9 mouse cellular contexts compared by ENCODE assay signal in the genomic region with DNA sequence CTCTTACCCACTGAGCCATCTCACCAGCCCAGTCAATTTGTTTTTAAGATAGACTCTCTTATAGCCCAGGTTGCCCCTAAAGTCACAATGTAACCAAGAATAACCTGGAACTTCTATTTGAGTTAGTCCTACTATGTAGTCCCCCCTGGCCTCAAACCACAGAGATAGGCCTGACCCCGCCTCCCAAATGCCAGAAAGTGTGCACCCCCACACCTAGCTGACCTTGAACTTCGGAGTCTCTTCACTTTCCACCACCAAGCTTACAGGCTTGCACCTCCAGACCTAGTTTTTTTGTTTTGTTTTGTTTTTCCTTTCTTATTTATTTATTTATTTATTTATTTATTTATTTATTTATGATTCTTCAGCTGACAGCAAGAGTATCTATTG. TPM values are rescaled to one million over a fixed set of nuclear protein-coding genes. Genes with fewer than 3 reads are reported as not detected.
A peak's percentile ranks its signal among the peaks of the same experiment; 100 is the strongest.
DNase-seq lines count a peak whose midpoint lies in the region; ATAC-seq and TF ChIP-seq lines count a peak whose summit lies in the region.
"Had no signal": no experiment of that assay in that cellular context is flagged by ENCODE, and none has a peak within 500 bp of the region (broad histone marks: within the 10 kb centered on the region; RNA-seq: fewer than 3 reads in every experiment).

No protein-coding gene starts in this region.

- no peak for TF ChIP-seq CTCF in bone marrow, adult 2 months (IDR thresholded peaks at IDR 0.05; ENCODE audit: control insufficient read depth, insufficient read depth, low read length)

- no peak for TF ChIP-seq POLR2A in bone marrow, adult 2 months (IDR thresholded peaks at IDR 0.05; ENCODE audit: borderline replicate concordance, control insufficient read depth, low read depth, low read length)

- no peak for DNase-seq in heart, embryonic 10.5 days (ENCODE audit: low spot score)
- DNase-seq in heart, postnatal 14 days, result no peak
- no peak for DNase-seq in hindbrain, embryonic 14.5 days (ENCODE audit: low spot score)
- no peak for DNase-seq in midbrain, embryonic 11.5 days (ENCODE audit: low spot score, missing footprints)
- no peak for DNase-seq in right cerebral cortex, postnatal 36 days (ENCODE audit: low spot score in 2 of 2)
- no peak for DNase-seq in yolk sac, embryonic 10.5 days (ENCODE audit: low spot score)

- intact Hi-C loops in heart, postnatal 14 days (cut with DNase I), result loop anchor here (5.0 to 10.0 kb wide), 2 partner anchors 36 to 103 kb away; no protein-coding TSS in a partner anchor

- 0 out of 2 replicates have a peak, but pooled peaks cover 6% of the 10 kb centered on the region for H3K4me1 ChIP-seq in heart, embryonic 10.5 days
- H3K4me1 ChIP-seq in bone marrow, adult 2 months (ENCODE audit: control insufficient read depth, insufficient read depth, low read length), result no peaks in the 10 kb centered on the region; the same call in 1 of the 2 replicates
- no peaks in the 10 kb centered on the region for H3K4me1 ChIP-seq in hindbrain, embryonic 14.5 days (replicated peaks; ENCODE audit: control insufficient read depth, insufficient read depth, low read length)
- no peaks in the 10 kb centered on the region for H3K4me1 ChIP-seq in midbrain, embryonic 11.5 days (ENCODE audit: control insufficient read depth, insufficient read depth, low read length)

- 61% methylated on average over 2 of the region's 2 CpGs for WGBS in heart, embryonic 10.5 days
- WGBS in bone marrow, adult 2 months, result 55% methylated on average over 2 of the region's 2 CpGs
- 78% methylated on average over 2 of the region's 2 CpGs for WGBS in hindbrain, embryonic 14.5 days
- 73% methylated on average over 2 of the region's 2 CpGs for WGBS in midbrain, embryonic 11.5 days

- peak overlapping the region; percentile 59 for H3K4me3 ChIP-seq in heart, embryonic 10.5 days
- H3K4me3 ChIP-seq in bone marrow, adult 2 months (replicated peaks; ENCODE audit: control insufficient read depth, low read depth, low read length), result peak overlapping the region; percentile 66
- H3K4me3 ChIP-seq in hindbrain, embryonic 14.5 days (replicated peaks; ENCODE audit: low read length), result peak overlapping the region; percentile 6; the same call in 1 of the 2 replicates
- H3K4me3 ChIP-seq in midbrain, embryonic 11.5 days (ENCODE audit: low read depth, low read length), result no peak overlapping the region; the same call in 1 of the 2 replicates

- H3K27me3 ChIP-seq in heart, embryonic 10.5 days (ENCODE audit: insufficient read depth, poor library complexity, severe bottlenecking), result no peaks in the 10 kb centered on the region
- H3K27me3 ChIP-seq in hindbrain, embryonic 14.5 days (ENCODE audit: control insufficient read depth, insufficient read depth, low read length), result no peaks in the 10 kb centered on the region
- no peaks in the 10 kb centered on the region for H3K27me3 ChIP-seq in midbrain, embryonic 11.5 days (ENCODE audit: control insufficient read depth, insufficient read depth, low read length)

- H3K9me3 ChIP-seq in heart, embryonic 10.5 days, result no peaks in the 10 kb centered on the region
- H3K9me3 ChIP-seq in hindbrain, embryonic 14.5 days (ENCODE audit: control insufficient read depth, low read length), result no peaks in the 10 kb centered on the region
- no peaks in the 10 kb centered on the region for H3K9me3 ChIP-seq in midbrain, embryonic 11.5 days (ENCODE audit: control insufficient read depth, low read length)

- no peaks in the 10 kb centered on the region for H3K36me3 ChIP-seq in heart, embryonic 10.5 days
- no peaks in the 10 kb centered on the region for H3K36me3 ChIP-seq in hindbrain, embryonic 14.5 days (replicated peaks; ENCODE audit: control insufficient read depth, insufficient read depth)
- no peaks in the 10 kb centered on the region for H3K36me3 ChIP-seq in midbrain, embryonic 11.5 days (ENCODE audit: control insufficient read depth, insufficient read depth, low read length)

- H3K4me2 ChIP-seq in hindbrain, embryonic 14.5 days (replicated peaks), result peak overlapping the region; percentile 39
- peak overlapping the region; percentile 41 for H3K4me2 ChIP-seq in midbrain, embryonic 11.5 days

- H3K9ac ChIP-seq in hindbrain, embryonic 14.5 days, result no peak overlapping the region
- H3K9ac ChIP-seq in midbrain, embryonic 11.5 days (ENCODE audit: low read length), result no peak overlapping the region

- no peak for ATAC-seq in hindbrain, embryonic 14.5 days (ENCODE audit: low FRiP score)
- no peak for ATAC-seq in midbrain, embryonic 11.5 days (ENCODE audit: low FRiP score)
- no peak for ATAC-seq in frontal cortex, adult (ENCODE audit: low TSS enrichment)

- H3K27ac ChIP-seq in heart, embryonic 10.5 days, result no peak overlapping the region
- H3K27ac ChIP-seq in bone marrow, adult 2 months (ENCODE audit: control insufficient read depth, insufficient read depth, low read depth, low read length, poor library complexity), result no peak overlapping the region
- H3K27ac ChIP-seq in hindbrain, embryonic 14.5 days, result no peak overlapping the region
- H3K27ac ChIP-seq in midbrain, embryonic 11.5 days (ENCODE audit: low read depth, low read length), result no peak overlapping the region

RNA-seq across cellular contexts. Expression of gene Nsd1, which starts 27.8 kb away (rescaled TPM):
- 51.0 and 58.4 TPM in 2 replicates for polyA plus RNA-seq in heart, embryonic 10.5 days (2016; fragmentation: Nextera tagmentation; extraction: Ambion mirVana)
- 10 to 100 TPM; 80.5 to 85.2 TPM for total RNA-seq in heart, postnatal 14 days (2021)
- 20.1 and 45.9 TPM in 2 replicates for polyA plus RNA-seq in bone marrow, adult 2 months (2011; ENCODE audit: insufficient read depth, insufficient read length, low replicate concordance, missing spikeins)
- polyA plus RNA-seq in hindbrain, embryonic 14.5 days (2014; fragmentation: Nextera tagmentation; extraction: Ambion mirVana), result 53.9 and 70.7 TPM in 2 replicates
- polyA plus RNA-seq in midbrain, embryonic 11.5 days (2014; fragmentation: Nextera tagmentation; extraction: Ambion mirVana), result 68.0 TPM in 2 replicates

RNA-seq across cellular contexts. Expression of gene Fgfr4, which starts 29.3 kb away (rescaled TPM):
- 0.46 and 3.5 TPM in 2 replicates for polyA plus RNA-seq in heart, embryonic 10.5 days (2016; fragmentation: Nextera tagmentation; extraction: Ambion mirVana)
- under 1 TPM; 0.31 to 0.39 TPM for total RNA-seq in heart, postnatal 14 days (2021)
- polyA plus RNA-seq in bone marrow, adult 2 months (2011; ENCODE audit: insufficient read depth, insufficient read length, low replicate concordance, missing spikeins), result not detected in 2 replicates
- 0.92 and 1.7 TPM in 2 replicates for polyA plus RNA-seq in hindbrain, embryonic 14.5 days (2014; fragmentation: Nextera tagmentation; extraction: Ambion mirVana)
- 0.18 and 0.33 TPM in 2 replicates for polyA plus RNA-seq in midbrain, embryonic 11.5 days (2014; fragmentation: Nextera tagmentation; extraction: Ambion mirVana)
- polyA plus RNA-seq: CD4-positive, CD25-positive, alpha-beta regulatory T cell, adult 4 months had no signal

RNA-seq across cellular contexts. Expression of gene Gm17617, which starts 48.4 kb away (rescaled TPM):
- not detected in 2 replicates for polyA plus RNA-seq in heart, embryonic 10.5 days (2016; fragmentation: Nextera tagmentation; extraction: Ambion mirVana)
- total RNA-seq in heart, postnatal 14 days (2021), result not detected
- polyA plus RNA-seq in bone marrow, adult 2 months (2011; ENCODE audit: insufficient read depth, insufficient read length, low replicate concordance, missing spikeins), result not detected in 2 replicates
- polyA plus RNA-seq in hindbrain, embryonic 14.5 days (2014; fragmentation: Nextera tagmentation; extraction: Ambion mirVana), result not detected in 2 replicates
- polyA plus RNA-seq in midbrain, embryonic 11.5 days (2014; fragmentation: Nextera tagmentation; extraction: Ambion mirVana), result not detected in 2 replicates
- polyA plus RNA-seq: CD4-positive, CD25-positive, alpha-beta regulatory T cell, adult 4 months had no signal
